Mouse (Mus musculus): ENCODE results near the gene Zc3h7b. TPM values are rescaled to one million over a fixed set of nuclear protein-coding genes. Genes with fewer than 3 reads are reported as not detected.
"Not testable (repeated sequence)": the region's sequence is repeated elsewhere in the genome, so short reads cannot be mapped to it uniquely, and the experiment has no call there.

The Zc3h7b gene
- total and polyA plus RNA-seq, 2 experiments from 2014 or later: 14.3 to 41.4 TPM

- TF ChIP-seq CTCF (IDR thresholded peaks at IDR 0.05; ENCODE audit: low read depth) (peak; percentile 49), EP300 (IDR thresholded peaks at IDR 0.05; ENCODE audit: low read depth) (no peak)
- Histone ChIP-seq H3K4me3 (ENCODE audit: low read depth, low read length) (no peak overlapping the region), H3K4me2 (ENCODE audit: low read depth, low read length) (no peak overlapping the region), H3K4me1 (ENCODE audit: control insufficient read depth, insufficient read depth) (0 out of 2 replicates have a peak, but pooled peaks cover 4% of the 10 kb centered on the region), H3K9me3 (replicated peaks; ENCODE audit: control insufficient read depth, low read length) (no peaks in the 10 kb centered on the region), H3K27ac (ENCODE audit: low read depth) (no peak overlapping the region), H3K36me3 (replicated peaks; ENCODE audit: control insufficient read depth, insufficient read depth, low read length) (no peaks in the 10 kb centered on the region), H3K9ac (replicated peaks; ENCODE audit: low read depth, low read length) (no peak overlapping the region), H3K27me3 (ENCODE audit: control insufficient read depth, insufficient read depth, low read length) (no peaks in the 10 kb centered on the region)
- WGBS: 11% methylated on average over 2 of the region's 2 CpGs
- DNase-seq (ENCODE audit: low spot score): no peak
- ATAC-seq (ENCODE audit: insufficient read depth, low read depth): no peak
Observed at GRCm38 (mm10) chr15:81739924-81740323, 4.9 kb upstream of the Zc3h7b start.

- H3K9ac ChIP-seq (replicated peaks; ENCODE audit: low read depth, low read length); H3K4me1 ChIP-seq (ENCODE audit: control insufficient read depth, insufficient read depth); H3K4me3 ChIP-seq (ENCODE audit: low read depth, low read length); DNase-seq (ENCODE audit: low spot score); H3K36me3 ChIP-seq (replicated peaks; ENCODE audit: control insufficient read depth, insufficient read depth, low read length); H3K27me3 ChIP-seq (ENCODE audit: control insufficient read depth, insufficient read depth, low read length); ATAC-seq (ENCODE audit: insufficient read depth, low read depth); H3K9me3 ChIP-seq (replicated peaks; ENCODE audit: control insufficient read depth, low read length); H3K4me2 ChIP-seq (ENCODE audit: low read depth, low read length); H3K27ac ChIP-seq (ENCODE audit: low read depth): not testable (repeated sequence)
- WGBS: 12% methylated on average over 1 of the region's 2 CpGs
Observed at GRCm38 (mm10) chr15:81742368-81742767, 2.5 kb upstream of the Zc3h7b start.

- ATAC-seq (ENCODE audit: insufficient read depth, low read depth) (peak; percentile 75), DNase-seq (ENCODE audit: low spot score) (peak; percentile 56)
- WGBS: 2% methylated on average over 32 of the region's 33 CpGs
- H3K27me3 ChIP-seq (ENCODE audit: control insufficient read depth, insufficient read depth, low read length): no peaks in the 10 kb centered on the region
- TF ChIP-seq CTCF (IDR thresholded peaks at IDR 0.05; ENCODE audit: low read depth): no peak
- no peak for TF ChIP-seq EP300 (IDR thresholded peaks at IDR 0.05; ENCODE audit: low read depth)
- peak overlapping the region; percentile 94 for H3K4me2 ChIP-seq (ENCODE audit: low read depth, low read length)
- peaks cover 9% of the 10 kb centered on the region; the same call in 1 of the 2 replicates for H3K4me1 ChIP-seq (ENCODE audit: control insufficient read depth, insufficient read depth)
- no peaks in the 10 kb centered on the region for H3K9me3 ChIP-seq (replicated peaks; ENCODE audit: control insufficient read depth, low read length)
- peak overlapping the region; percentile 91 for H3K27ac ChIP-seq (ENCODE audit: low read depth)
- peak overlapping the region; percentile 84 for H3K4me3 ChIP-seq (ENCODE audit: low read depth, low read length)
- H3K9ac ChIP-seq (replicated peaks; ENCODE audit: low read depth, low read length): peak overlapping the region; percentile 93
- no peaks in the 10 kb centered on the region for H3K36me3 ChIP-seq (replicated peaks; ENCODE audit: control insufficient read depth, insufficient read depth, low read length)
Observed at GRCm38 (mm10) chr15:81745601-81746114, 801 bp downstream of the Zc3h7b start.

- DNase-seq (ENCODE audit: low spot score): no peak
- no peaks in the 10 kb centered on the region for H3K9me3 ChIP-seq (replicated peaks; ENCODE audit: control insufficient read depth, low read length)
- H3K36me3 ChIP-seq (replicated peaks; ENCODE audit: control insufficient read depth, insufficient read depth, low read length): no peaks in the 10 kb centered on the region
- H3K4me2 ChIP-seq (ENCODE audit: low read depth, low read length): peak overlapping the region; percentile 14; the same call in 1 of the 2 replicates
- H3K27me3 ChIP-seq (ENCODE audit: control insufficient read depth, insufficient read depth, low read length): no peaks in the 10 kb centered on the region
- H3K4me3 ChIP-seq (ENCODE audit: low read depth, low read length): 0 out of 2 replicates have a peak overlapping the region, but pooled peaks have one; percentile 0
- H3K9ac ChIP-seq (replicated peaks; ENCODE audit: low read depth, low read length): no peak overlapping the region
- WGBS: 17% methylated on average over 14 of the region's 14 CpGs
- ATAC-seq (ENCODE audit: insufficient read depth, low read depth): no peak
- TF ChIP-seq CTCF (IDR thresholded peaks at IDR 0.05; ENCODE audit: low read depth) (no peak), EP300 (IDR thresholded peaks at IDR 0.05; ENCODE audit: low read depth) (no peak)
- H3K27ac ChIP-seq (ENCODE audit: low read depth): peak overlapping the region; percentile 61
- peaks cover 5% of the 10 kb centered on the region; the same call in 1 of the 2 replicates for H3K4me1 ChIP-seq (ENCODE audit: control insufficient read depth, insufficient read depth)
Observed at GRCm38 (mm10) chr15:81749742-81750141, 4.9 kb downstream of the Zc3h7b start.

GRCm38 (mm10) chr15:81753669-81754068 is 8.8 kb downstream of the Zc3h7b start:
- Histone ChIP-seq H3K36me3 (replicated peaks; ENCODE audit: control insufficient read depth, insufficient read depth, low read length) (no peaks in the 10 kb centered on the region), H3K27ac (ENCODE audit: low read depth) (no peak overlapping the region), H3K9ac (replicated peaks; ENCODE audit: low read depth, low read length) (no peak overlapping the region), H3K4me2 (ENCODE audit: low read depth, low read length) (no peak overlapping the region), H3K4me3 (ENCODE audit: low read depth, low read length) (no peak overlapping the region), H3K4me1 (ENCODE audit: control insufficient read depth, insufficient read depth) (peaks cover 5% of the 10 kb centered on the region; the same call in 1 of the 2 replicates), H3K9me3 (replicated peaks; ENCODE audit: control insufficient read depth, low read length) (no peaks in the 10 kb centered on the region), H3K27me3 (ENCODE audit: control insufficient read depth, insufficient read depth, low read length) (no peaks in the 10 kb centered on the region)
- no peak for TF ChIP-seq EP300 (IDR thresholded peaks at IDR 0.05; ENCODE audit: low read depth)
- TF ChIP-seq CTCF (IDR thresholded peaks at IDR 0.05; ENCODE audit: low read depth): no peak
- DNase-seq (ENCODE audit: low spot score): no peak
- no peak for ATAC-seq (ENCODE audit: insufficient read depth, low read depth)
- 87% methylated on average over 9 of the region's 9 CpGs for WGBS

GRCm38 (mm10) chr15:81758701-81759100 is 13.8 kb downstream of the Zc3h7b start:
- Histone ChIP-seq H3K36me3 (replicated peaks; ENCODE audit: control insufficient read depth, insufficient read depth, low read length) (no peaks in the 10 kb centered on the region), H3K9me3 (replicated peaks; ENCODE audit: control insufficient read depth, low read length) (no peaks in the 10 kb centered on the region), H3K27me3 (ENCODE audit: control insufficient read depth, insufficient read depth, low read length) (no peaks in the 10 kb centered on the region), H3K4me1 (ENCODE audit: control insufficient read depth, insufficient read depth) (no peaks in the 10 kb centered on the region), H3K27ac (ENCODE audit: low read depth) (no peak overlapping the region), H3K4me3 (ENCODE audit: low read depth, low read length) (no peak overlapping the region), H3K4me2 (ENCODE audit: low read depth, low read length) (no peak overlapping the region), H3K9ac (replicated peaks; ENCODE audit: low read depth, low read length) (no peak overlapping the region)
- WGBS: 80% methylated on average over 5 of the region's 5 CpGs
- ATAC-seq (ENCODE audit: insufficient read depth, low read depth) (no peak), DNase-seq (ENCODE audit: low spot score) (no peak)
- TF ChIP-seq EP300 (IDR thresholded peaks at IDR 0.05; ENCODE audit: low read depth): no peak
- TF ChIP-seq CTCF (IDR thresholded peaks at IDR 0.05; ENCODE audit: low read depth): no peak
